ENCODE assay signal across 20 mouse cellular contexts in genomic region chr13:58001792-58002191, GRCm38 (mm10).
DNase-seq lines count a peak whose midpoint lies in the region; ATAC-seq and TF ChIP-seq lines count a peak whose summit lies in the region.
"Had no signal": no experiment of that assay in that cellular context is flagged by ENCODE, and none has a peak within 500 bp of the region (broad histone marks: within the 10 kb centered on the region; RNA-seq: fewer than 3 reads in every experiment).

No protein-coding gene starts in this region.

- no peaks in the 10 kb centered on the region for H3K9me3 ChIP-seq in lung, postnatal 0 days (ENCODE audit: low read length)
- no peaks in the 10 kb centered on the region for H3K9me3 ChIP-seq in ES-E14 (ENCODE audit: control insufficient read depth, insufficient read depth, low read depth, low read length)
- H3K9me3 ChIP-seq: embryonic facial prominence, embryonic 10.5 days; embryonic facial prominence, embryonic 12.5 days; forebrain, embryonic 13.5 days; forebrain, embryonic 15.5 days had no signal

- 72% methylated on average over 3 of the region's 3 CpGs for WGBS in lung, postnatal 0 days

- H3K27ac ChIP-seq in lung, postnatal 0 days (ENCODE audit: low read length) = no peak overlapping the region
- H3K27ac ChIP-seq in ES-E14 (ENCODE audit: insufficient read depth, low read depth, low read length, poor library complexity, severe bottlenecking) = no peak overlapping the region
- H3K27ac ChIP-seq: embryonic facial prominence, embryonic 10.5 days; embryonic facial prominence, embryonic 12.5 days; forebrain, embryonic 13.5 days; forebrain, embryonic 15.5 days had no signal

- H3K4me3 ChIP-seq in lung, postnatal 0 days (ENCODE audit: low read depth, low read length) = no peak overlapping the region
- 0 out of 4 replicates have a peak overlapping the region, but pooled peaks of 1 of the 2 experiments have one; percentile 40 for H3K4me3 ChIP-seq in ES-E14 (ENCODE audit: insufficient read depth in 1 of 2, low read depth in 1 of 2, low read length in 2 of 2, poor library complexity in 1 of 2, severe bottlenecking in 1 of 2)
- H3K4me3 ChIP-seq: embryonic facial prominence, embryonic 10.5 days; embryonic facial prominence, embryonic 12.5 days; forebrain, embryonic 13.5 days; forebrain, embryonic 15.5 days had no signal

- in situ Hi-C loops in ES-E14 (cut with MboI; ENCODE audit: low sequenced_read_pairs in 2 of 2, unreplicated experiment in 2 of 2) = no loop called here

- TF ChIP-seq EP300 in lung, postnatal 0 days (IDR thresholded peaks at IDR 0.05) = no peak

- H3K36me3 ChIP-seq in lung, postnatal 0 days (ENCODE audit: insufficient read depth, low read length) = no peaks in the 10 kb centered on the region
- no peaks in the 10 kb centered on the region for H3K36me3 ChIP-seq in ES-E14 (ENCODE audit: control insufficient read depth, insufficient read depth, low read length, poor library complexity, severe bottlenecking)
- H3K36me3 ChIP-seq: embryonic facial prominence, embryonic 10.5 days; embryonic facial prominence, embryonic 12.5 days; forebrain, embryonic 15.5 days had no signal

- no peak for TF ChIP-seq CTCF in lung, postnatal 0 days (IDR thresholded peaks at IDR 0.05)

- no peak for ATAC-seq in lung, postnatal 0 days
- ATAC-seq: activated CD4-positive, CD25-positive, alpha-beta regulatory T cell, adult 4 months; forebrain, embryonic 13.5 days; forebrain, embryonic 15.5 days; forebrain, postnatal 0 days; Patski had no signal

- no peaks in the 10 kb centered on the region for H3K4me1 ChIP-seq in lung, postnatal 0 days (ENCODE audit: insufficient read depth, low read depth, low read length)
- peaks cover 6 to 8% of the 10 kb centered on the region in 2 experiments; a peak in 3 of 4 replicates for H3K4me1 ChIP-seq in ES-E14 (ENCODE audit: control insufficient read depth in 2 of 2, insufficient read depth in 2 of 2, low read length in 2 of 2, poor library complexity in 1 of 2)
- H3K4me1 ChIP-seq: embryonic facial prominence, embryonic 12.5 days; forebrain, embryonic 13.5 days; forebrain, embryonic 15.5 days had no signal

- H3K27me3 ChIP-seq in lung, postnatal 0 days (replicated peaks; ENCODE audit: insufficient read depth, low read length) = no peaks in the 10 kb centered on the region
- H3K27me3 ChIP-seq: embryonic facial prominence, embryonic 12.5 days; forebrain, embryonic 15.5 days had no signal

- peak; percentile 51 for DNase-seq in lung, postnatal 0 days (ENCODE audit: low spot score)
- DNase-seq in lung, postnatal 4 days = no peak
- DNase-seq in ES-E14 (ENCODE audit: low read depth, low spot score) = no peak
- no peak for DNase-seq in ovary, adult 18-20 months (ENCODE audit: low spot score)
- no peak for DNase-seq in kidney, postnatal 36 days
- DNase-seq: adrenal gland, adult 8-10 months; adrenal gland, postnatal 14 days; adrenal gland, postnatal 36 days; cerebellum, adult 11-12 months; cerebellum, adult 2 months; cerebellum, adult 9-10 months; cerebellum, postnatal 10 days; cerebellum, postnatal 25 days; forebrain, postnatal 0 days had no signal

- no peak overlapping the region for H3K9ac ChIP-seq in lung, postnatal 0 days (replicated peaks; ENCODE audit: low read depth)
- H3K9ac ChIP-seq in ES-E14 (ENCODE audit: insufficient read depth, low read depth, low read length, poor library complexity, severe bottlenecking) = no peak overlapping the region
- H3K9ac ChIP-seq: embryonic facial prominence, embryonic 12.5 days; forebrain, embryonic 13.5 days; forebrain, embryonic 15.5 days; forebrain, postnatal 0 days had no signal

- no peak overlapping the region for H3K4me2 ChIP-seq in lung, postnatal 0 days (replicated peaks; ENCODE audit: low read depth, low read length)
- H3K4me2 ChIP-seq: embryonic facial prominence, embryonic 12.5 days; forebrain, embryonic 13.5 days; forebrain, embryonic 15.5 days had no signal

TF ChIP-seq in ES-E14, 5 proteins besides CTCF, POLR2A, EP300 and RAD21:
- no peak for TF ChIP-seq MAFK (IDR thresholded peaks at IDR 0.05; ENCODE audit: insufficient read depth, low read depth, low read length)
- peak; percentile 55; the same call in 1 of the 2 replicates for TF ChIP-seq ZNF384 (IDR thresholded peaks at IDR 0.05; ENCODE audit: low read depth, low read length)
- TF ChIP-seq ZC3H11A (IDR thresholded peaks at IDR 0.05; ENCODE audit: borderline replicate concordance, low read depth, low read length) = no peak
